Mouse (Mus musculus) limb, embryonic 14.5 days (tissue): ENCODE results near the gene Diras2. TPM values are rescaled to one million over a fixed set of nuclear protein-coding genes. Genes with fewer than 3 reads are reported as not detected.

Experiments used
- ATAC-seq: fragments of 200-750 bp; cut with Nextera tagmentation; 2 replicates; pipeline ENCODE4 v1.8.0; 2017; ENCODE audit warnings: low read depth, moderate number of reproducible peaks, moderate TSS enrichment; ENCODE audit not compliant: low FRiP score
- DNase-seq: peaks from one replicate; pipeline ENCODE4 v3.0.0-alpha.2; 2015; ENCODE audit warnings: low spot score
- H3K27ac ChIP-seq: fragments of 300-500 bp; sonication (generic); replicated peaks from 2 replicates; pipeline ENCODE4 v1.5.1; 2014; ENCODE audit warnings: low read depth, mild to moderate bottlenecking, low read length, moderate library complexity, mixed read lengths
- H3K27me3 ChIP-seq: fragments of 300-500 bp; sonication (generic); 2 replicates; pipeline ENCODE4 v1.6.1; 2014; ENCODE audit warnings: low read length, mixed read lengths; ENCODE audit not compliant: control insufficient read depth, insufficient read depth
- H3K36me3 ChIP-seq: fragments of 300-500 bp; sonication (generic); 2 replicates; pipeline ENCODE4 v1.6.1; 2014; ENCODE audit warnings: mild to moderate bottlenecking, low read length, moderate library complexity, mixed read lengths; ENCODE audit not compliant: control insufficient read depth, insufficient read depth
- H3K4me1 ChIP-seq: fragments of 300-500 bp; sonication (generic); 2 replicates; pipeline ENCODE4 v1.6.1; 2014; ENCODE audit warnings: antibody characterized with exemption, low read length, mixed read lengths; ENCODE audit not compliant: control insufficient read depth, insufficient read depth
- H3K4me2 ChIP-seq: fragments of 300-500 bp; sonication (generic); replicated peaks from 2 replicates; pipeline ENCODE4 v1.6.1; 2014; ENCODE audit warnings: low read depth, mild to moderate bottlenecking, low read length, moderate library complexity; ENCODE audit not compliant: severe bottlenecking
- H3K4me3 ChIP-seq: fragments of 300-500 bp; sonication (generic); replicated peaks from 2 replicates; pipeline ENCODE4 v1.5.1; 2014; ENCODE audit warnings: low read length
- H3K9ac ChIP-seq: fragments of 300-500 bp; sonication (generic); 2 replicates; pipeline ENCODE4 v1.6.1; 2014; ENCODE audit warnings: mild to moderate bottlenecking, low read depth, low read length, moderate library complexity; ENCODE audit not compliant: severe bottlenecking
- H3K9me3 ChIP-seq: fragments of 300-500 bp; sonication (generic); 2 replicates; pipeline ENCODE4 v1.6.1; 2016; ENCODE audit warnings: low read length; ENCODE audit not compliant: control insufficient read depth
- POLR2A ChIP-seq: fragments of 200-500 bp; IDR thresholded peaks from 2 replicates; pipeline ENCODE4 v1.8.0; 2012; ENCODE audit warnings: inconsistent platforms, mild to moderate bottlenecking, moderate library complexity, borderline replicate concordance; ENCODE audit not compliant: insufficient read depth, insufficient read length; ENCODE audit errors: extremely low read depth
- WGBS: fragments of 180-500 bp; shearing (Covaris S2); extraction: QIAGEN DNeasy Blood & Tissue Kit; methylation state at CpG from one replicate; pipeline ENCODE4 v1.1.7; 2014; 5-methylcytosine and 5-hydroxymethylcytosine counted together
- polyA plus RNA-seq, 2 experiments: library from polyadenylated mRNA; depleted of rRNA in 1 of 2; stranded (reverse) in 1 of 2; unstranded in 1 of 2; fragments of >200 nt; fragmentation: Nextera tagmentation in 1 of 2; extraction: Ambion mirVana in 1 of 2; gene quantifications; 2 replicates each; pipeline versions ENCODE4 v1.2.1 to v1.2.3; 2012 to 2014

Diras2 gene
- 0.70 and 1.2 TPM in 2 replicates for polyA plus RNA-seq (2012; rRNA removed)
- polyA plus RNA-seq (2014; fragmentation: Nextera tagmentation; extraction: Ambion mirVana) = 0.15 and 0.19 TPM in 2 replicates

GRCm38 (mm10) chr13:52531121-52531520 lies at the start of gene Diras2:
Gene Diras2, minus strand, starts transcription at chr13:52531279.
- no peak within 1 kb of the TSS for H3K27ac ChIP-seq

GRCm38 (mm10) chr13:52578776-52579175 lies 47.7 kb upstream of the Diras2 start:
- Histone ChIP-seq H3K9me3 (no peaks in the 10 kb centered on the region), H3K4me2 (no peak overlapping the region), H3K27me3 (peaks cover 6% of the 10 kb centered on the region), H3K36me3 (no peaks in the 10 kb centered on the region), H3K9ac (no peak overlapping the region), H3K4me1 (no peaks in the 10 kb centered on the region), H3K4me3 (no peak overlapping the region), H3K27ac (no peak overlapping the region)
- TF ChIP-seq POLR2A = no peak
- DNase-seq (no peak), ATAC-seq (no peak)
- 61% methylated on average over 2 of the region's 2 CpGs for WGBS

More at GRCm38 (mm10) chr13:52531121-52531520, at the start of gene Diras2:
- 50% methylated on average over 9 of the region's 9 CpGs for WGBS
- no peaks in the 10 kb centered on the region for H3K4me1 ChIP-seq
- H3K4me3 ChIP-seq = peak within 1 kb of the TSS; percentile 44
- H3K36me3 ChIP-seq = no peaks in the 10 kb centered on the region
- DNase-seq = no peak
- H3K27me3 ChIP-seq = peaks cover 15% of the 10 kb centered on the region
- no peak for ATAC-seq
- no peaks in the 10 kb centered on the region for H3K9me3 ChIP-seq
- no peak for TF ChIP-seq POLR2A
- peak within 1 kb of the TSS; percentile 44; the same call in 1 of the 2 replicates for H3K9ac ChIP-seq
- H3K4me2 ChIP-seq = peak within 1 kb of the TSS; percentile 98

- no peak overlapping the region for H3K27ac ChIP-seq
- no peaks in the 10 kb centered on the region for H3K36me3 ChIP-seq
- TF ChIP-seq POLR2A = no peak
- no peak overlapping the region for H3K4me2 ChIP-seq
- H3K4me1 ChIP-seq = no peaks in the 10 kb centered on the region
- WGBS = 31% methylated on average over 3 of the region's 4 CpGs
- no peak overlapping the region for H3K4me3 ChIP-seq
- no peak for ATAC-seq
- DNase-seq = no peak
- peaks cover 6% of the 10 kb centered on the region; the same call in 1 of the 2 replicates for H3K27me3 ChIP-seq
- H3K9ac ChIP-seq = no peak overlapping the region
- H3K9me3 ChIP-seq = no peaks in the 10 kb centered on the region
Observed at GRCm38 (mm10) chr13:52577939-52578338, 46.9 kb upstream of the Diras2 start.

- WGBS = 79% methylated on average over 3 of the region's 3 CpGs
- no peaks in the 10 kb centered on the region for H3K9me3 ChIP-seq
- ATAC-seq = no peak
- H3K4me3 ChIP-seq = no peak overlapping the region
- no peak for DNase-seq
- H3K27ac ChIP-seq = no peak overlapping the region
- peaks cover 2% of the 10 kb centered on the region; the same call in 1 of the 2 replicates for H3K27me3 ChIP-seq
- H3K4me1 ChIP-seq = no peaks in the 10 kb centered on the region
- H3K36me3 ChIP-seq = no peaks in the 10 kb centered on the region
- TF ChIP-seq POLR2A = no peak
- no peak overlapping the region for H3K9ac ChIP-seq
- no peak overlapping the region for H3K4me2 ChIP-seq
Observed at GRCm38 (mm10) chr13:52577326-52577920, 46.3 kb upstream of the Diras2 start.

- Histone ChIP-seq H3K4me1 (no peaks in the 10 kb centered on the region), H3K4me3 (no peak overlapping the region), H3K27ac (no peak overlapping the region), H3K9ac (no peak overlapping the region), H3K9me3 (no peaks in the 10 kb centered on the region), H3K36me3 (no peaks in the 10 kb centered on the region), H3K27me3 (no peaks in the 10 kb centered on the region), H3K4me2 (no peak overlapping the region)
- no peak for TF ChIP-seq POLR2A
- no peak for ATAC-seq
- DNase-seq = no peak
- 15% methylated on average over 10 of the region's 10 CpGs for WGBS
Observed at GRCm38 (mm10) chr13:52576841-52577240, 45.8 kb upstream of the Diras2 start.
